Mouse (Mus musculus): ENCODE measurements around the gene Plekha5. TPM values are rescaled to one million over a fixed set of nuclear protein-coding genes. Genes with fewer than 3 reads are reported as not detected.

Gene Plekha5
- polyA plus RNA-seq, 1 experiment: 19.0 TPM

- peak overlapping the region; percentile 10; the same call in 1 of the 2 replicates for H3K27ac ChIP-seq (ENCODE audit: insufficient read depth, low read depth, low read length)
- WGBS: 21% methylated on average over 8 of the region's 8 CpGs
- peaks cover 5% of the 10 kb centered on the region for H3K4me1 ChIP-seq (ENCODE audit: control insufficient read depth, insufficient read depth, insufficient read length, low read length)
- no peak for TF ChIP-seq POLR2A (IDR thresholded peaks at IDR 0.05; ENCODE audit: low read depth, low read length)
- 0 out of 2 replicates have a peak overlapping the region, but pooled peaks have one; percentile 3 for H3K4me3 ChIP-seq (ENCODE audit: low read depth, low read length)
- H3K36me3 ChIP-seq (ENCODE audit: control insufficient read depth, insufficient read depth, low read length): no peaks in the 10 kb centered on the region
- no peaks in the 10 kb centered on the region for H3K27me3 ChIP-seq (ENCODE audit: control insufficient read depth, insufficient read depth, low read length)
Measured at GRCm38 (mm10) chr6:140514205-140515110, 90.6 kb downstream of the Plekha5 start.

GRCm38 (mm10) chr6:140515550-140515949 is 91.7 kb downstream of the Plekha5 start:
- 82% methylated on average over 4 of the region's 4 CpGs for WGBS
- H3K27ac ChIP-seq (ENCODE audit: insufficient read depth, low read depth, low read length): no peak overlapping the region
- no peak overlapping the region for H3K4me3 ChIP-seq (ENCODE audit: low read depth, low read length)
- H3K4me1 ChIP-seq (ENCODE audit: control insufficient read depth, insufficient read depth, insufficient read length, low read length): peaks cover 10% of the 10 kb centered on the region
- H3K27me3 ChIP-seq (ENCODE audit: control insufficient read depth, insufficient read depth, low read length): no peaks in the 10 kb centered on the region
- TF ChIP-seq POLR2A (IDR thresholded peaks at IDR 0.05; ENCODE audit: low read depth, low read length) (no peak), CTCF (IDR thresholded peaks at IDR 0.05; ENCODE audit: extremely low read depth, insufficient read length, insufficient replicate concordance, low read depth, low read length) (no peak)
- no peaks in the 10 kb centered on the region for H3K36me3 ChIP-seq (ENCODE audit: control insufficient read depth, insufficient read depth, low read length)

- TF ChIP-seq CTCF (IDR thresholded peaks at IDR 0.05; ENCODE audit: extremely low read depth, insufficient read length, insufficient replicate concordance, low read depth, low read length) (no peak), POLR2A (IDR thresholded peaks at IDR 0.05; ENCODE audit: low read depth, low read length) (no peak)
- WGBS: 53% methylated on average over 3 of the region's 3 CpGs
- Histone ChIP-seq H3K27me3 (ENCODE audit: control insufficient read depth, insufficient read depth, low read length) (no peaks in the 10 kb centered on the region), H3K27ac (ENCODE audit: insufficient read depth, low read depth, low read length) (no peak overlapping the region), H3K4me1 (ENCODE audit: control insufficient read depth, insufficient read depth, insufficient read length, low read length) (peaks cover 10% of the 10 kb centered on the region), H3K4me3 (ENCODE audit: low read depth, low read length) (no peak overlapping the region), H3K36me3 (ENCODE audit: control insufficient read depth, insufficient read depth, low read length) (no peaks in the 10 kb centered on the region)
Measured at GRCm38 (mm10) chr6:140516202-140516601, 92.3 kb downstream of the Plekha5 start.

GRCm38 (mm10) chr6:140517188-140517587 is 93.3 kb downstream of the Plekha5 start:
- H3K4me3 ChIP-seq (ENCODE audit: low read depth, low read length): no peak overlapping the region
- H3K36me3 ChIP-seq (ENCODE audit: control insufficient read depth, insufficient read depth, low read length): no peaks in the 10 kb centered on the region
- H3K27me3 ChIP-seq (ENCODE audit: control insufficient read depth, insufficient read depth, low read length): no peaks in the 10 kb centered on the region
- WGBS: 88% methylated on average over 1 of the region's 1 CpGs
- TF ChIP-seq CTCF (IDR thresholded peaks at IDR 0.05; ENCODE audit: extremely low read depth, insufficient read length, insufficient replicate concordance, low read depth, low read length): peak; percentile 78; the same call in 1 of the 2 replicates
- TF ChIP-seq POLR2A (IDR thresholded peaks at IDR 0.05; ENCODE audit: low read depth, low read length): no peak
- no peak overlapping the region for H3K27ac ChIP-seq (ENCODE audit: insufficient read depth, low read depth, low read length)
- peaks cover 10% of the 10 kb centered on the region for H3K4me1 ChIP-seq (ENCODE audit: control insufficient read depth, insufficient read depth, insufficient read length, low read length)

- H3K27me3 ChIP-seq (ENCODE audit: control insufficient read depth, insufficient read depth, low read length): no peaks in the 10 kb centered on the region
- 85% methylated on average over 13 of the region's 13 CpGs for WGBS
- TF ChIP-seq CTCF (IDR thresholded peaks at IDR 0.05; ENCODE audit: extremely low read depth, insufficient read length, insufficient replicate concordance, low read depth, low read length) (no peak), POLR2A (IDR thresholded peaks at IDR 0.05; ENCODE audit: low read depth, low read length) (no peak)
- no peak overlapping the region for H3K4me3 ChIP-seq (ENCODE audit: low read depth, low read length)
- no peak overlapping the region for H3K27ac ChIP-seq (ENCODE audit: insufficient read depth, low read depth, low read length)
- H3K36me3 ChIP-seq (ENCODE audit: control insufficient read depth, insufficient read depth, low read length): no peaks in the 10 kb centered on the region
- peaks cover 10% of the 10 kb centered on the region for H3K4me1 ChIP-seq (ENCODE audit: control insufficient read depth, insufficient read depth, insufficient read length, low read length)
Measured at GRCm38 (mm10) chr6:140519019-140519418, 95.2 kb downstream of the Plekha5 start.

- H3K27ac ChIP-seq (ENCODE audit: insufficient read depth, low read depth, low read length): no peak overlapping the region
- WGBS: 73% methylated on average over 10 of the region's 10 CpGs
Measured at GRCm38 (mm10) chr6:140519488-140520159, 95.8 kb downstream of the Plekha5 start.

GRCm38 (mm10) chr6:140520961-140521360 is 97.1 kb downstream of the Plekha5 start:
- TF ChIP-seq CTCF (IDR thresholded peaks at IDR 0.05; ENCODE audit: extremely low read depth, insufficient read length, insufficient replicate concordance, low read depth, low read length) (no peak), POLR2A (IDR thresholded peaks at IDR 0.05; ENCODE audit: low read depth, low read length) (no peak)
- Histone ChIP-seq H3K36me3 (ENCODE audit: control insufficient read depth, insufficient read depth, low read length) (peaks cover 8% of the 10 kb centered on the region; the same call in 1 of the 2 replicates), H3K27me3 (ENCODE audit: control insufficient read depth, insufficient read depth, low read length) (no peaks in the 10 kb centered on the region), H3K4me1 (ENCODE audit: control insufficient read depth, insufficient read depth, insufficient read length, low read length) (peaks cover 5% of the 10 kb centered on the region; the same call in 1 of the 2 replicates), H3K4me3 (ENCODE audit: low read depth, low read length) (no peak overlapping the region), H3K27ac (ENCODE audit: insufficient read depth, low read depth, low read length) (no peak overlapping the region)
- 84% methylated on average over 6 of the region's 6 CpGs for WGBS

More at GRCm38 (mm10) chr6:140519488-140520159, 95.8 kb downstream of the Plekha5 start:
- TF ChIP-seq POLR2A (IDR thresholded peaks at IDR 0.05; ENCODE audit: low read depth, low read length) (no peak), CTCF (IDR thresholded peaks at IDR 0.05; ENCODE audit: extremely low read depth, insufficient read length, insufficient replicate concordance, low read depth, low read length) (no peak)
- Histone ChIP-seq H3K4me1 (ENCODE audit: control insufficient read depth, insufficient read depth, insufficient read length, low read length) (peaks cover 8% of the 10 kb centered on the region), H3K4me3 (ENCODE audit: low read depth, low read length) (no peak overlapping the region), H3K36me3 (ENCODE audit: control insufficient read depth, insufficient read depth, low read length) (no peaks in the 10 kb centered on the region), H3K27me3 (ENCODE audit: control insufficient read depth, insufficient read depth, low read length) (no peaks in the 10 kb centered on the region)
